Mouse (Mus musculus) intestine, embryonic 15.5 days (tissue): ENCODE measurements around the gene Mapk11. TPM values are rescaled to one million over a fixed set of nuclear protein-coding genes. Genes with fewer than 3 reads are reported as not detected.

Experiments used
- ATAC-seq: fragments of 200-750 bp; cut with Nextera tagmentation; 2 replicates; pipeline ENCODE4 v1.8.0; 2017; ENCODE audit warnings: moderate TSS enrichment, moderate library complexity
- H3K27ac ChIP-seq: fragments of 300-500 bp; sonication (generic); 2 replicates; pipeline ENCODE4 v1.5.1; 2015; ENCODE audit warnings: mild to moderate bottlenecking, inconsistent platforms
- H3K27me3 ChIP-seq: fragments of 300-500 bp; sonication (generic); replicated peaks from 2 replicates; pipeline ENCODE4 v1.6.1; 2015; ENCODE audit warnings: inconsistent platforms
- H3K36me3 ChIP-seq: fragments of 300-500 bp; sonication (generic); 2 replicates; pipeline ENCODE4 v1.6.1; 2015; ENCODE audit warnings: inconsistent platforms
- H3K4me1 ChIP-seq: fragments of 300-500 bp; sonication (generic); replicated peaks from 2 replicates; pipeline ENCODE4 v1.6.1; 2015; ENCODE audit warnings: inconsistent platforms
- H3K4me2 ChIP-seq: fragments of 300-500 bp; sonication (generic); replicated peaks from 2 replicates; pipeline ENCODE4 v1.6.1; 2015; ENCODE audit warnings: mild to moderate bottlenecking, inconsistent platforms
- H3K4me3 ChIP-seq: fragments of 300-500 bp; sonication (generic); replicated peaks from 2 replicates; pipeline ENCODE4 v1.5.1; 2015; ENCODE audit warnings: inconsistent platforms
- H3K9ac ChIP-seq: fragments of 300-500 bp; sonication (generic); 2 replicates; pipeline ENCODE4 v1.6.1; 2015; ENCODE audit warnings: inconsistent platforms
- H3K9me3 ChIP-seq: fragments of 300-500 bp; sonication (generic); 2 replicates; pipeline ENCODE4 v1.6.1; 2016; ENCODE audit warnings: inconsistent platforms
- WGBS: fragments of 180-500 bp; shearing (Covaris S2); methylation state at CpG from one replicate; pipeline ENCODE4 v1.1.7; 2015; 5-methylcytosine and 5-hydroxymethylcytosine counted together
- polyA plus RNA-seq: library from polyadenylated mRNA; unstranded; fragments of >200 nt; fragmentation: Nextera tagmentation; extraction: Ambion mirVana; gene quantifications from 2 replicates; pipeline ENCODE4 v1.2.1, GENCODE M21; 2015

Mapk11 gene
- polyA plus RNA-seq, 1 experiment from 2014 or later, result 6.0 TPM

GRCm38 (mm10) chr15:89171526-89172051, 22.2 kb upstream of the Mapk11 start:
- H3K4me1 ChIP-seq, result peaks cover 69% of the 10 kb centered on the region
- no peak overlapping the region for H3K9ac ChIP-seq

GRCm38 (mm10) chr15:89170102-89170501, 20.7 kb upstream of the Mapk11 start:
- H3K27me3 ChIP-seq, result no peaks in the 10 kb centered on the region
- 19% methylated on average over 3 of the region's 3 CpGs for whole genome bisulfite sequencing
- no peak overlapping the region for H3K4me3 ChIP-seq
- peak overlapping the region; percentile 74 for H3K27ac ChIP-seq
- no peaks in the 10 kb centered on the region for H3K9me3 ChIP-seq
- no peak overlapping the region for H3K9ac ChIP-seq
- H3K4me2 ChIP-seq, result peak overlapping the region; percentile 46
- ATAC-seq, result peak; percentile 16
- H3K36me3 ChIP-seq, result peaks cover 32% of the 10 kb centered on the region
- peaks cover 56% of the 10 kb centered on the region for H3K4me1 ChIP-seq

More at GRCm38 (mm10) chr15:89171526-89172051, 22.2 kb upstream of the Mapk11 start:
- Histone ChIP-seq H3K9me3 (no peaks in the 10 kb centered on the region), H3K4me2 (no peak overlapping the region), H3K27ac (no peak overlapping the region; the same call in 1 of the 2 replicates), H3K4me3 (no peak overlapping the region), H3K36me3 (peaks cover 17% of the 10 kb centered on the region), H3K27me3 (no peaks in the 10 kb centered on the region)
- 89% methylated on average over 5 of the region's 5 CpGs for WGBS
- ATAC-seq, result no peak

GRCm38 (mm10) chr15:89169431-89169830, 20.0 kb upstream of the Mapk11 start:
- Histone ChIP-seq H3K27me3 (no peaks in the 10 kb centered on the region), H3K36me3 (peaks cover 38% of the 10 kb centered on the region), H3K9ac (0 out of 2 replicates have a peak overlapping the region, but pooled peaks have one; percentile 8), H3K4me1 (peaks cover 49% of the 10 kb centered on the region), H3K27ac (peak overlapping the region; percentile 74), H3K4me3 (peak overlapping the region; percentile 16), H3K9me3 (no peaks in the 10 kb centered on the region), H3K4me2 (peak overlapping the region; percentile 46)
- WGBS, result 3% methylated on average over 10 of the region's 10 CpGs
- peak; percentile 65 for ATAC-seq

- H3K36me3 ChIP-seq, result peaks cover 43% of the 10 kb centered on the region
- ATAC-seq, result no peak
- H3K9me3 ChIP-seq, result no peaks in the 10 kb centered on the region
- 44% methylated on average over 10 of the region's 10 CpGs for WGBS
- no peaks in the 10 kb centered on the region for H3K27me3 ChIP-seq
- 0 out of 2 replicates have a peak overlapping the region, but pooled peaks have one; percentile 8 for H3K9ac ChIP-seq
- 0 out of 2 replicates have a peak overlapping the region, but pooled peaks have one; percentile 16 for H3K4me3 ChIP-seq
- H3K4me2 ChIP-seq, result peak overlapping the region; percentile 46
- H3K27ac ChIP-seq, result peak overlapping the region; percentile 74
- H3K4me1 ChIP-seq, result peaks cover 44% of the 10 kb centered on the region
These were observed 19.5 kb upstream of the Mapk11 start for GRCm38 (mm10) chr15:89168922-89169321.

- Histone ChIP-seq H3K36me3 (peaks cover 71% of the 10 kb centered on the region), H3K27me3 (no peaks in the 10 kb centered on the region), H3K4me3 (no peak overlapping the region), H3K9me3 (no peaks in the 10 kb centered on the region), H3K4me2 (no peak overlapping the region), H3K27ac (no peak overlapping the region), H3K9ac (no peak overlapping the region), H3K4me1 (peaks cover 21% of the 10 kb centered on the region)
- no peak for ATAC-seq
- WGBS, result 95% methylated on average over 12 of the region's 12 CpGs
These were observed 16.1 kb upstream of the Mapk11 start for GRCm38 (mm10) chr15:89165478-89165877.

- Histone ChIP-seq H3K4me1 (0 out of 2 replicates have a peak, but pooled peaks cover 3% of the 10 kb centered on the region), H3K27ac (no peak overlapping the region), H3K4me2 (no peak overlapping the region), H3K27me3 (no peaks in the 10 kb centered on the region), H3K4me3 (no peak overlapping the region), H3K9me3 (no peaks in the 10 kb centered on the region), H3K36me3 (peaks cover 93% of the 10 kb centered on the region), H3K9ac (no peak overlapping the region)
- WGBS, result 65% methylated on average over 9 of the region's 9 CpGs
- ATAC-seq, result peak; percentile 38
These were observed 12.0 kb upstream of the Mapk11 start for GRCm38 (mm10) chr15:89161397-89161796.

- H3K4me1 ChIP-seq, result 0 out of 2 replicates have a peak, but pooled peaks cover 3% of the 10 kb centered on the region
- no peak overlapping the region for H3K4me2 ChIP-seq
- H3K27ac ChIP-seq, result no peak overlapping the region
- no peak overlapping the region for H3K4me3 ChIP-seq
- 94% methylated on average over 16 of the region's 16 CpGs for WGBS
- no peak for ATAC-seq
- H3K27me3 ChIP-seq, result no peaks in the 10 kb centered on the region
- H3K9me3 ChIP-seq, result no peaks in the 10 kb centered on the region
- peaks cover 82% of the 10 kb centered on the region for H3K36me3 ChIP-seq
- no peak overlapping the region for H3K9ac ChIP-seq
These were observed 9.1 kb upstream of the Mapk11 start for GRCm38 (mm10) chr15:89158516-89158915.

- Histone ChIP-seq H3K4me1 (0 out of 2 replicates have a peak, but pooled peaks cover 3% of the 10 kb centered on the region), H3K4me2 (no peak overlapping the region), H3K4me3 (no peak overlapping the region), H3K9me3 (no peaks in the 10 kb centered on the region), H3K9ac (no peak overlapping the region), H3K27me3 (no peaks in the 10 kb centered on the region), H3K36me3 (peaks cover 80% of the 10 kb centered on the region), H3K27ac (no peak overlapping the region)
- peak; percentile 18; the same call in 1 of the 2 replicates for ATAC-seq
- 65% methylated on average over 7 of the region's 7 CpGs for WGBS
These were observed 8.5 kb upstream of the Mapk11 start for GRCm38 (mm10) chr15:89157954-89158353.

- H3K27me3 ChIP-seq, result peaks cover 31% of the 10 kb centered on the region
- H3K9ac ChIP-seq, result no peak overlapping the region
- H3K9me3 ChIP-seq, result no peaks in the 10 kb centered on the region
- no peak for ATAC-seq
- no peak overlapping the region for H3K4me2 ChIP-seq
- H3K27ac ChIP-seq, result no peak overlapping the region
- H3K36me3 ChIP-seq, result peaks cover 25% of the 10 kb centered on the region
- peaks cover 21% of the 10 kb centered on the region for H3K4me1 ChIP-seq
- H3K4me3 ChIP-seq, result no peak overlapping the region
These were observed 2.9 kb upstream of the Mapk11 start for GRCm38 (mm10) chr15:89152312-89152711.

- H3K4me2 ChIP-seq, result peak overlapping the region; percentile 97
- peaks cover 2% of the 10 kb centered on the region; the same call in 1 of the 2 replicates for H3K36me3 ChIP-seq
- peak; percentile 29 for ATAC-seq
- no peak overlapping the region for H3K27ac ChIP-seq
- 2% methylated on average over 13 of the region's 13 CpGs for WGBS
- H3K9me3 ChIP-seq, result no peaks in the 10 kb centered on the region
- H3K4me3 ChIP-seq, result peak overlapping the region; percentile 68
- H3K9ac ChIP-seq, result no peak overlapping the region
- H3K4me1 ChIP-seq, result peaks cover 29% of the 10 kb centered on the region
- H3K27me3 ChIP-seq, result peaks cover 49% of the 10 kb centered on the region
These were observed 588 bp upstream of the Mapk11 start for GRCm38 (mm10) chr15:89150041-89150390.

GRCm38 (mm10) chr15:89148496-89149270, 745 bp downstream of the Mapk11 start:
- 8% methylated on average over 24 of the region's 25 CpGs for WGBS

GRCm38 (mm10) chr15:89147895-89148294, 1.5 kb downstream of the Mapk11 start:
- no peak overlapping the region for H3K9ac ChIP-seq
- no peaks in the 10 kb centered on the region for H3K36me3 ChIP-seq
- no peak overlapping the region for H3K27ac ChIP-seq
- H3K27me3 ChIP-seq, result peaks cover 59% of the 10 kb centered on the region
- H3K4me2 ChIP-seq, result peak overlapping the region; percentile 97
- peaks cover 29% of the 10 kb centered on the region for H3K4me1 ChIP-seq
- H3K9me3 ChIP-seq, result no peaks in the 10 kb centered on the region
- H3K4me3 ChIP-seq, result no peak overlapping the region
- no peak for ATAC-seq
- 57% methylated on average over 4 of the region's 4 CpGs for WGBS

More at GRCm38 (mm10) chr15:89148496-89149270, 745 bp downstream of the Mapk11 start:
- Histone ChIP-seq H3K36me3 (no peaks in the 10 kb centered on the region), H3K4me1 (peaks cover 29% of the 10 kb centered on the region), H3K9me3 (no peaks in the 10 kb centered on the region), H3K4me2 (peak overlapping the region; percentile 97), H3K9ac (peak overlapping the region; percentile 68), H3K27ac (peak overlapping the region; percentile 42; the same call in 1 of the 2 replicates), H3K4me3 (peak overlapping the region; percentile 68), H3K27me3 (peaks cover 59% of the 10 kb centered on the region)
- no peak for ATAC-seq
